Mouse (Mus musculus) embryonic facial prominence, embryonic 12.5 days (tissue): ENCODE results near the gene Gad2. TPM values are rescaled to one million over a fixed set of nuclear protein-coding genes. Genes with fewer than 3 reads are reported as not detected.
"Not testable (repeated sequence)": the region's sequence is repeated elsewhere in the genome, so short reads cannot be mapped to it uniquely, and the experiment has no call there.

Experiments used
- ATAC-seq: fragments of 200-750 bp; cut with Nextera tagmentation; 2 replicates; pipeline ENCODE4 v1.8.0; 2017; ENCODE audit not compliant: insufficient number of reproducible peaks, insufficient read depth, low FRiP score, low TSS enrichment
- H3K27ac ChIP-seq: fragments of 300-500 bp; sonication (generic); 2 replicates; pipeline ENCODE4 v1.5.1; 2016; ENCODE audit warnings: mild to moderate bottlenecking
- H3K27me3 ChIP-seq: fragments of 300-500 bp; sonication (generic); 2 replicates; pipeline ENCODE4 v1.6.1; 2016; ENCODE audit warnings: mild to moderate bottlenecking, moderate library complexity
- H3K36me3 ChIP-seq: fragments of 300-500 bp; sonication (generic); 2 replicates; pipeline ENCODE4 v1.6.1; 2016; ENCODE audit warnings: mild to moderate bottlenecking
- H3K4me1 ChIP-seq: fragments of 300-500 bp; sonication (generic); 2 replicates; pipeline ENCODE4 v1.6.1; 2016
- H3K4me2 ChIP-seq: fragments of 300-500 bp; sonication (generic); replicated peaks from 2 replicates; pipeline ENCODE4 v1.6.1; 2016; ENCODE audit warnings: mild to moderate bottlenecking, moderate library complexity
- H3K4me3 ChIP-seq: fragments of 300-500 bp; sonication (generic); 2 replicates; pipeline ENCODE4 v1.5.1; 2016; ENCODE audit warnings: mild to moderate bottlenecking
- H3K9ac ChIP-seq: fragments of 300-500 bp; sonication (generic); 2 replicates; pipeline ENCODE4 v1.6.1; 2016; ENCODE audit warnings: mild to moderate bottlenecking, moderate library complexity
- H3K9me3 ChIP-seq: fragments of 300-500 bp; sonication (generic); 2 replicates; pipeline ENCODE4 v1.6.1; 2016; ENCODE audit warnings: mild to moderate bottlenecking, moderate library complexity
- WGBS: fragments of 180-500 bp; shearing (Covaris S2); methylation state at CpG from one replicate; pipeline ENCODE4 v1.1.7; 2016; 5-methylcytosine and 5-hydroxymethylcytosine counted together
- polyA plus RNA-seq: library from polyadenylated mRNA; unstranded; fragments of >200 nt; fragmentation: Nextera tagmentation; extraction: Ambion mirVana; gene quantifications from 2 replicates; pipeline ENCODE4 v1.2.1, GENCODE M21; 2016

Gad2 gene
- 2.4 and 2.6 TPM in 2 replicates for polyA plus RNA-seq

- H3K4me3 ChIP-seq = peak within 1 kb of the TSS; percentile 39
- peak; percentile 64; the same call in 1 of the 2 replicates for ATAC-seq
- peaks cover 19% of the 10 kb centered on the region; the same call in 1 of the 2 replicates for H3K4me1 ChIP-seq
- H3K4me2 ChIP-seq = peak within 1 kb of the TSS; percentile 65
- no peak within 1 kb of the TSS for H3K9ac ChIP-seq
- WGBS = under 1% methylated on average over 55 of the region's 55 CpGs
- H3K9me3 ChIP-seq = no peaks in the 10 kb centered on the region
- no peaks in the 10 kb centered on the region for H3K36me3 ChIP-seq
- peaks cover 95% of the 10 kb centered on the region for H3K27me3 ChIP-seq
- H3K27ac ChIP-seq = no peak within 1 kb of the TSS
These were observed at the start of gene Gad2 for GRCm38 (mm10) chr2:22621828-22622731. Gene Gad2 (plus strand): TSS chr2:22622205.

GRCm38 (mm10) chr2:22587469-22588169, 34.4 kb upstream of the Gad2 start:
- WGBS = 84% methylated on average over 14 of the region's 14 CpGs
- H3K4me3 ChIP-seq = not testable (repeated sequence)
- peak; percentile 86 for ATAC-seq

DNA sequence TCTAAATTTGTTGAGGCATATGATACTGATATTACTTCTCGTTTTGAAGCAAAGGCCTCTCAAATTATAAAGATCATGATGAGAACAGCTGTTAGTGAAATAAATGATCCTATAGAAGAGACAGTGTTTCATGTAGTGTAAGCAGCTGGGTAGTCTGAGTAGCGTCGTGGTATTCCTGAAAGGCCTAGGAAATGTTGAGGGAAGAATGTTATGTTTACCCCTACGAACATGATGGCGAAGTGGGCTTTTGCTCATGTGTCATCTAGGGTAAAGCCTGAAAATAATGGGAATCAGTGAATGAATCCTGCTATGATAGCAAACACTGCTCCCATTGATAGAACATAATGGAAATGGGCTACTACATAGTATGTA, 33.8 kb upstream of the Gad2 start:
- 88% methylated on average over 5 of the region's 5 CpGs for WGBS
- H3K27me3 ChIP-seq, H3K36me3 ChIP-seq, H3K4me3 ChIP-seq, H3K4me2 ChIP-seq, H3K4me1 ChIP-seq, H3K9me3 ChIP-seq, H3K27ac ChIP-seq, H3K9ac ChIP-seq: not testable (repeated sequence)
- peak; percentile 45 for ATAC-seq

More at GRCm38 (mm10) chr2:22587469-22588169, 34.4 kb upstream of the Gad2 start:
- not testable (repeated sequence) for H3K27ac ChIP-seq, H3K27me3 ChIP-seq, H3K4me1 ChIP-seq, H3K9me3 ChIP-seq, H3K4me2 ChIP-seq, H3K36me3 ChIP-seq, H3K9ac ChIP-seq

GRCm38 (mm10) chr2:22588673-22589381, 33.2 kb upstream of the Gad2 start:
- WGBS = 75% methylated on average over 12 of the region's 12 CpGs
- H3K27ac ChIP-seq = not testable (repeated sequence)

DNA sequence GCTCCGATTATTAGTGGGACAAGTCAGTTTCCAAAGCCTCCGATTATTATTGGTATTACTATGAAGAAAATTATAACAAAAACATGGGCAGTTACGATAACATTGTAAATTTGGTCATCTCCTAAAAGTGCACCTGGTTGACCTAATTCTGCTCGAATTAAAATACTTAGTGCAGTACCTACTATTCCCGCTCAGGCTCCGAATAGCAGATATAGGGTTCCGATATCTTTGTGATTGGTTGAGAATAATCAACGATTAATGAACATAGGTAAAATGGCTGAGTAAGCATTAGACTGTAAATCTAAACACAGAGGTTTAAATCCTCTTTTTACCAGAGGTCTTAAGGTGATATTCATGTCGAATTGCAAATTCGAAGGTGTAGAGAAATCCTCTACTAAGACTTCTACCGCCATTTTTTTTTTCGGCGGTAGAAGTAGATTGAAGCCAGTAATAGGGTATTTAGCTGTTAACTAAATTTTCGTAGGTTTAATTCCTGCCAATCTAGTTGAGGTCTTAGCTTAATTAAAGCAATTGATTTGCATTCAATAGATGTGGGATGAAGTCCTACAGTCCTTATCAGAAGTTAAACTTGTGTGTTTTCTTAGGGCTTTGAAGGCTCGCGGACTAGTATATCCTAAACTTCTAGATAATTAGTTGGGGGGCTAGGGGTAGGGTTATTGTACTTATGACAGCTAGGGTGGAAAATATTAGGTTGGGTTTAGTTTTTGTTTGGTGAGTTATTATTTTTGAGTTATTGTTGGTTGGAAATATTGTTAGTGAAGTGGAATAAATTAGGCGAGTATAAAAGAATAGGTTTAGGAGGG, 32.4 kb upstream of the Gad2 start:
- peak; percentile 92 for ATAC-seq

More at GRCm38 (mm10) chr2:22588673-22589381, 33.2 kb upstream of the Gad2 start:
- H3K9ac ChIP-seq, H3K27me3 ChIP-seq, H3K9me3 ChIP-seq, H3K4me3 ChIP-seq, H3K36me3 ChIP-seq, H3K4me1 ChIP-seq, H3K4me2 ChIP-seq: not testable (repeated sequence)
- ATAC-seq = peak; percentile 98

DNA sequence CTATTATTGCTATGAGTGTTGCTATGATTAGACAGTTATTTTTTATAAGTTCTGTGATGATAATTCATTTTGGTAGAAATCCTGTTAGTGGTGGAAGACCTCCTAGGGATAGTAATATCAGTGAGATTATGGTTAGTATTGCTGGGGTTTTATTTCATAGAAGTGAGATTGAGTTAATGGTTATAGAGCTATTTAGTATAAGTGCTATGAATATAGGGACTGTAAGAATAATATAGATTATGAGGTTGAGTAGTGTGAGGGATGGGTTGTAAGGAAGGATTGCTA, 31.9 kb upstream of the Gad2 start:
- no peak for ATAC-seq
- no peak overlapping the region for H3K4me2 ChIP-seq
- H3K4me1 ChIP-seq = no peaks in the 10 kb centered on the region
- H3K9ac ChIP-seq = no peak overlapping the region
- H3K36me3 ChIP-seq = no peaks in the 10 kb centered on the region
- no peak overlapping the region for H3K4me3 ChIP-seq
- no peaks in the 10 kb centered on the region for H3K9me3 ChIP-seq
- no peaks in the 10 kb centered on the region for H3K27me3 ChIP-seq
- H3K27ac ChIP-seq = no peak overlapping the region

More for the DNA sequence above, 32.4 kb upstream of the Gad2 start:
- not testable (repeated sequence) for H3K9ac ChIP-seq, H3K27ac ChIP-seq, H3K4me3 ChIP-seq, H3K9me3 ChIP-seq, H3K36me3 ChIP-seq, H3K27me3 ChIP-seq, H3K4me1 ChIP-seq, H3K4me2 ChIP-seq
- 88% methylated on average over 16 of the region's 17 CpGs for WGBS

GRCm38 (mm10) chr2:22617951-22618350, 4.1 kb upstream of the Gad2 start:
- peaks cover 14% of the 10 kb centered on the region; the same call in 1 of the 2 replicates for H3K4me1 ChIP-seq
- H3K27ac ChIP-seq = no peak overlapping the region
- no peaks in the 10 kb centered on the region for H3K36me3 ChIP-seq
- H3K4me3 ChIP-seq = no peak overlapping the region
- H3K9ac ChIP-seq = no peak overlapping the region
- peaks cover 62% of the 10 kb centered on the region for H3K27me3 ChIP-seq
- no peak overlapping the region for H3K4me2 ChIP-seq
- WGBS = 4% methylated on average over 9 of the region's 9 CpGs
- ATAC-seq = no peak
- no peaks in the 10 kb centered on the region for H3K9me3 ChIP-seq

DNA sequence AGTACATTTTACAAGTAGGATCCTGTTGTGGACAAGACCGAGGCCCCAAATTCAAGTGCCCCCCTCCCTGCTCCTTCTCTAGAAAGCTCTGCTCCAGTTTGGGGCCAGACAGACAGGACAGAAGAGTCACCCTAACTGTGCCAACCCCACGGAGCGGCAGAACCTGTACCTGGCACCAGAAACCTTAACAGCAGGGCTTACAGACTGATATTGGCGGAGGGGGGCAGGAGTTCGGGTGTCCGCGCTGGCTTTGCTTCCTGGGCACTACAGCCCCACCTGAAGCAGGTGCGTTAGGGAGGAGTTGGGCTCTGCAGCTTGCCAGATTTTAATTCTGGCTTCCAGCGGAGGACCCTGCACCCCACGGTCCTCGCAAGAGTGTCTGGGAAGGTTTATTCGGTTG, 2.6 kb upstream of the Gad2 start:
- WGBS = 2% methylated on average over 12 of the region's 12 CpGs
- Histone ChIP-seq H3K4me3 (no peak overlapping the region), H3K4me1 (peaks cover 19% of the 10 kb centered on the region; the same call in 1 of the 2 replicates), H3K36me3 (no peaks in the 10 kb centered on the region), H3K9ac (no peak overlapping the region), H3K4me2 (no peak overlapping the region), H3K27me3 (peaks cover 76% of the 10 kb centered on the region), H3K27ac (no peak overlapping the region), H3K9me3 (no peaks in the 10 kb centered on the region)
- no peak for ATAC-seq

GRCm38 (mm10) chr2:22620030-22620429, 2.0 kb upstream of the Gad2 start:
- no peak overlapping the region for H3K9ac ChIP-seq
- no peaks in the 10 kb centered on the region for H3K9me3 ChIP-seq
- no peak for ATAC-seq
- 2% methylated on average over 6 of the region's 6 CpGs for WGBS
- no peak overlapping the region for H3K4me2 ChIP-seq
- H3K4me3 ChIP-seq = no peak overlapping the region
- no peaks in the 10 kb centered on the region for H3K36me3 ChIP-seq
- H3K4me1 ChIP-seq = peaks cover 19% of the 10 kb centered on the region; the same call in 1 of the 2 replicates
- H3K27me3 ChIP-seq = peaks cover 81% of the 10 kb centered on the region
- H3K27ac ChIP-seq = no peak overlapping the region

- WGBS = 6% methylated on average over 7 of the region's 7 CpGs
These were observed 1.5 kb upstream of the Gad2 start for GRCm38 (mm10) chr2:22620534-22620933.

More at GRCm38 (mm10) chr2:22620534-22620933, 1.5 kb upstream of the Gad2 start:
- Histone ChIP-seq H3K9me3 (no peaks in the 10 kb centered on the region), H3K27ac (no peak overlapping the region), H3K36me3 (no peaks in the 10 kb centered on the region), H3K27me3 (peaks cover 86% of the 10 kb centered on the region), H3K4me2 (no peak overlapping the region), H3K9ac (no peak overlapping the region), H3K4me3 (no peak overlapping the region), H3K4me1 (peaks cover 19% of the 10 kb centered on the region; the same call in 1 of the 2 replicates)
- ATAC-seq = no peak
